Mouse (Mus musculus) ovary, adult 18-20 months (tissue): ENCODE data around the gene Cel.

Experiments used
- DNase-seq: peaks from one replicate; pipeline ENCODE4 v3.0.0; 2022; ENCODE audit warnings: low spot score, mixed read lengths

The Cel gene

GRCm38 (mm10) chr2:28585043-28585571, 21.9 kb upstream of the Cel start:
- peak; percentile 54 for DNase-seq

GRCm38 (mm10) chr2:28583651-28584050, 20.4 kb upstream of the Cel start, which contains the start of gene Gtf3c5:
Gene Gtf3c5 (minus strand): TSS chr2:28583751.
- DNase-seq = no peak

- DNase-seq = peak; percentile 79
Measured at GRCm38 (mm10) chr2:28582647-28583353, 19.6 kb upstream of the Cel start.

- DNase-seq = no peak
Measured at GRCm38 (mm10) chr2:28578003-28578402, 14.8 kb upstream of the Cel start.

GRCm38 (mm10) chr2:28576815-28577214, 13.6 kb upstream of the Cel start:
- no peak for DNase-seq

- no peak for DNase-seq
Measured at GRCm38 (mm10) chr2:28575341-28575740, 12.1 kb upstream of the Cel start.

GRCm38 (mm10) chr2:28569903-28570302, 6.7 kb upstream of the Cel start:
- DNase-seq = no peak

- DNase-seq = no peak
Measured at GRCm38 (mm10) chr2:28566545-28566944, 3.3 kb upstream of the Cel start.

- DNase-seq = no peak
Measured at GRCm38 (mm10) chr2:28564380-28564779, 1.2 kb upstream of the Cel start.

GRCm38 (mm10) chr2:28563830-28564229, 627 bp upstream of the Cel start:
- no peak for DNase-seq

- no peak for DNase-seq
Measured at GRCm38 (mm10) chr2:28557452-28557851, 5.8 kb downstream of the Cel start.

- DNase-seq = no peak
Measured at GRCm38 (mm10) chr2:28552301-28552700, 10.9 kb downstream of the Cel start.

- DNase-seq = no peak
Measured at GRCm38 (mm10) chr2:28549157-28549556, 14.0 kb downstream of the Cel start.

- DNase-seq = peak; percentile 43
Measured at GRCm38 (mm10) chr2:28547237-28548172, 15.7 kb downstream of the Cel start.

GRCm38 (mm10) chr2:28546560-28546959, 16.6 kb downstream of the Cel start:
- DNase-seq = no peak

- DNase-seq = no peak
Measured at GRCm38 (mm10) chr2:28545976-28546375, 17.2 kb downstream of the Cel start.

- DNase-seq = no peak
Measured at GRCm38 (mm10) chr2:28543894-28544293, 19.3 kb downstream of the Cel start.

- DNase-seq = no peak
Measured at GRCm38 (mm10) chr2:28540587-28541227, 22.5 kb downstream of the Cel start.

- no peak for DNase-seq
Measured at GRCm38 (mm10) chr2:28539949-28540348, 23.3 kb downstream of the Cel start.

- DNase-seq = no peak
Measured at GRCm38 (mm10) chr2:28539206-28539605, 24.0 kb downstream of the Cel start.

GRCm38 (mm10) chr2:28538817-28539128, 24.4 kb downstream of the Cel start:
- DNase-seq = no peak

- DNase-seq = no peak
Measured at GRCm38 (mm10) chr2:28537995-28538816, 25.0 kb downstream of the Cel start.
